Mouse (Mus musculus) 3134 (cell line): Measurements from ENCODE around the gene Rbks.
A peak's percentile ranks its signal among the peaks of the same experiment; 100 is the strongest.

Experiments
- DNase-seq: peaks from one replicate; pipeline ENCODE4 v3.0.0-alpha.2; 2011; ENCODE audit warnings: low spot score; ENCODE audit not compliant: insufficient read length; ENCODE audit errors: extremely low read depth

Rbks gene

GRCm38 (mm10) chr5:31627562-31628526 is 69.6 kb downstream of the Rbks start:
- no peak for DNase-seq

DNA sequence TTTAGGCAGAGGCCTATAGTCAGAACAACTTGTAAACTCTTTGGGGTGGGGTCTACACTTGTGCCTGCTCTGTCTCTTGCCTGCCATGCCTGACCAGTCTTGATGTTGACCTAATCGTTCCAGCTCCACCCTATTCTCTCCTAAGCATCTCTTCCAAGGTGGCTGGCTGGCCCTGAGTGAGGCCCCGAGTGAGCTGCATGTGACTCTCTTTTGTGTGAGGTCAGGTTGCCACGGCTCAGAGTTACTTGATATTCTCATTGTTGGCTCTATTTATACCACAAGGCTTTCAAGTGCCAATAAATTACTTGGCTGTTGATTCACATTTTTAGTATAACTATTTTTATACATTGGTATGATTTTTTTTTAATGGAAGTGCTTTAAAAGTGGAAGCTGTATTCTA is 70.3 kb downstream of the Rbks start:
- DNase-seq, result peak; percentile 51

- DNase-seq, result peak; percentile 58
Observed at GRCm38 (mm10) chr5:31620326-31620725, 77.1 kb downstream of the Rbks start.

DNA sequence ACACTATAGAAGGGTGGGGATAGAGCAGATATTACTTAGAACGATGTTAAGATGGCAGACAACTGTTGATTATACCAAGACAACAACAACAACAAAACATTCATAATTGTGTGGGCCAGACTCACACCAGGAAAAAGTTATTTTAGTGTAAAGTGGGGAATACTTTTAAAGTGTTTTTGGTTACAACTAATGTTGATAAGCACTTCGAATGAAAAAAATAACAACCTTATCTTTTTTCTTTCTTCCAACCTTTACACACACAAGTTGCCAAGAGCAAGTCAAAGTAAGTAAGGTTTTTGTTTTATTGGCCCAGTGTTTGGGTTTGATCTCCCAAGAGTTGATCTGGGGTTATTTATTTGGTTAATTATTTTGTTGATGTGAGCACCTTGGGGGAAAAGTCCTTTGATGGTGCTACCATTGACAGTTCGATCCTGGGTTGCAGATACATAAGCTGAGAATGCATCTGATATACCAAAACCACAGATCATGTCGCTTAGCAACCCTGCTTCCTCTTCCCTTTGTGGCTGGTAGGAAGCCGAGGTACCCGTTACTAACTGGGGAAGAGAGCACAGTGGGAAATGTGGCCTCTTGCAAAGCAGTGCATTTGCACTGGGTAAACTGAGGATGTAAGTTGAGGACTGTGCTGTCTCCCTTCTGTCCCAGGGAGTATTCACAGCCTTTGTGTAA is 82.9 kb downstream of the Rbks start:
- DNase-seq, result no peak

- DNase-seq, result peak; percentile 83
Observed at GRCm38 (mm10) chr5:31613852-31614286, 83.6 kb downstream of the Rbks start.

DNA sequence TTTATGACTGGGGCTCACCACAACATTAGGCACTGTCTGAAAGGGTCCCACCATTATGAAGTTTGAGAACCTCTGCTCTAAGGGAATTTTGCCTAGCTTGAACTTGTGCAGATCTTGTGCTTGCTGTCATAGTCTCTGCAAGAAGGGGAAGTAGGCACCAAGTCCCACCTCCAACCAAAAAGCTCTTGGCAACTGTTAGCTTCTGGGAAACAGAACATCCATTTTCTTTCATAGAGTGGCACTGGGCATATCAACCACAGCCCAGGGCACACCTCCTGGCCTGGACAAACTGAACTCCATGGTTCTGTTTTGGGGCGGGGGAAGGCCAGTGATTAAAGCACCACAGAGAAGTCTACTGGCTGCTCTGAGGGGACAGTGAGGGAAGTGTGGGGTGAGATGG is 86.2 kb downstream of the Rbks start:
- no peak for DNase-seq

DNA sequence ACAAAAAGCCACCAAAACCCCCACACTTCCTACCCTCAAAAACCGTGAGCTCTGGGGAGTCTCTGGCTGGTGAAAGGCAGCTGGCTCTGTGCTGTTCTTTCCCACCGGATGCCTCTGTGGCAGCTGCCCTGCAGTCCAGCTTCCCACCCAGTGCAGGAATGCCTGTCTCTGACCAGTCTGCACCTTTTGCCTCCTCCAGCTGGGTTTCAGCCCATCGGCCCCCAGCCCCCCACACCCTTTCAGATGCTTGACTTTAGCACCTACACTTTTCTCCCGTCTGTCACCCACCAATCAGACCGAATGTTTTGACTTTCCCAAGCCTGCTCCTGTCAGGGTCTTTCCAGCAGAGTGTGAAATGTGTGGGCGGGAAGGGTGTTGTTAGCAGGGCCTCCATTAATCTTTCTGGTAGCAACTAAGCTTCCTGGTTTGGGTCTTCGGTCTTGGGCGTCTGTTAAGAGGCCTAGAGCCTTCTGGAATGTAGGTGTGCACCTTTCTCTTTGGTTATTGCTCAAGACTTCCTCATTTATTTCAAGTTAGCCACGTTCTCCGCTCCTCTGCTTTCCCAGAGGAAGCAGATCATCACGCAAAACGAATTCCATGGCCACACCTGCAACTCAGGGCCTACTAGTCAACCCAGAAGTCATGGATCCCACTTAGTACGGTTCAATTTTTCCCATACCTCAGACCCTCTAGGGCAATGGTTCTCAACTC is 86.9 kb downstream of the Rbks start:
- no peak for DNase-seq

- peak; percentile 92 for DNase-seq
Observed at GRCm38 (mm10) chr5:31606151-31606550, 91.3 kb downstream of the Rbks start.

GRCm38 (mm10) chr5:31603766-31604165 is 93.7 kb downstream of the Rbks start:
- no peak for DNase-seq

- peak; percentile 85 for DNase-seq
Observed at GRCm38 (mm10) chr5:31602377-31602776, 95.0 kb downstream of the Rbks start.

DNA sequence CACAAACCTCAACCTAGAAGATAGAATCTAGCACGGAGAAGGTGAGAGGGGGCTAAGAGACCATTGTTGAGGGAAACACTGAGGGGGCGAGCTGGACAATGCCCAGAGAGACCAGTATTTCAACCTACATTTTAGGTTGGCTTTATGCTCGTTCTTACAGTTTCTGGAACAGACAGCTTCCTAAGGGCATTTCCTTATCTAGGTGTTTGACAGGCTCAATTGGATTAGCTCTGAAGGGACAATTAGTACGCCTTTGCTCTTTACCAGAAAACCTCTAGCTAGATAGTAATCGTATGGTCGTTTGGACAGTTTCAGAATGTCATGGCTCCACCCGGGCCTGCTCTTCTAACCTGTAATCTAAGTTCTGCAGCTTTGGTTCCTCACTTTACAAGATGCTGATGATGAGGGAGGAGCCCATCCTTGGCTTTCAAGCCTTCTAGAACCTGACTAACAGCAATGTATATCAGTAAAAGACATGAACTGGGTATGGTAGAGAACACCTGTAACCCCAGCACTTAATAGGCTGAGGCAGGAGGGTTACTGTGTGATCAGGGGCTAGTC is 96.2 kb downstream of the Rbks start:
- DNase-seq, result no peak

- DNase-seq, result peak; percentile 35
Observed at GRCm38 (mm10) chr5:31599161-31599560, 98.3 kb downstream of the Rbks start.

- peak; percentile 44 for DNase-seq
Observed at GRCm38 (mm10) chr5:31598579-31598978, 98.8 kb downstream of the Rbks start.

DNA sequence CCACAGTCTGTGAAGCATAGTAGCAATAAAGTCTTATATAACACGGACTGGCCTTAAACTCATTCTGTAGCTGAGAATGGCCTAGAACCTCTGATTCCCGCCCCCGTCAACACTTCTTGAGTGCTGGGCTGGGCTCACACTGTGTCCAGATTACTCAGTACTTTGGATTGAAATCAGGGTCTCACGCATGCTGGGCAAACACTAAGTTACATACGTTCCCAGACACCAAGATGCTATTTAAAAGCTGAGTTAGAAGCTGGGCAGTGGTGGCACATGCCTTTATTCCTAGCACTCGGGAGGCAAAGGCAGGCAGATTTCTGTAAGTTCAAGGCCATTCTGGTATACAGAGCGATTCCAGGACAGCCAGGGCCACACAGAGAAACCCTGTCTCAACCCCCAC is 99.3 kb downstream of the Rbks start:
- DNase-seq, result no peak

DNA sequence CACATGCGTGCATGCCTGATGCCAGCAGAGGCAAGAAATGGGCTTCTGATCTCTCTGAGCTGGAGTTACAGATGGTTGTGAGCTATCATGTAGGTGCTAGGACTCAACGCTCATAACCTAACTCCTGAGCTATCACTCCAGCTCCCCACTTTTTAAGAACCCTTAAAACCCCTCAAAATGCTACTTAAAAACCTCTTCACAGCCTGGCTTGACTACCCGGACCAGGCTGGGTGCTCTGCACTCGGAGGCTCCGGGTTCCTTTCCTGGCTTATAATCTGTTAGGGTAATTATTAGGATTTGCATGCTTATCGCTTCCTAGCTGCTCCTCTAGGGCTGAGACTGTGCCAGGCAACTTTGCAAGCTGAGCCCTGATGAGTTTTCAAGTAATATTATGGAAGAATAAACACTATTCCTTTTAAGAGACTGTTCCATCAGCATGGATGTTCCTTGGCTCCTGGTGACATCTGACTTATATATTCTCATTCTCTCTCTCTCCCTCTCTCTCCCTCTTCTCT is 99.9 kb downstream of the Rbks start:
- DNase-seq, result no peak

GRCm38 (mm10) chr5:31596481-31597429 is 100.7 kb downstream of the Rbks start, which contains the start of gene Mrpl33:
Gene Mrpl33, plus strand, starts transcription at chr5:31596935.
- DNase-seq, result no peak

DNA sequence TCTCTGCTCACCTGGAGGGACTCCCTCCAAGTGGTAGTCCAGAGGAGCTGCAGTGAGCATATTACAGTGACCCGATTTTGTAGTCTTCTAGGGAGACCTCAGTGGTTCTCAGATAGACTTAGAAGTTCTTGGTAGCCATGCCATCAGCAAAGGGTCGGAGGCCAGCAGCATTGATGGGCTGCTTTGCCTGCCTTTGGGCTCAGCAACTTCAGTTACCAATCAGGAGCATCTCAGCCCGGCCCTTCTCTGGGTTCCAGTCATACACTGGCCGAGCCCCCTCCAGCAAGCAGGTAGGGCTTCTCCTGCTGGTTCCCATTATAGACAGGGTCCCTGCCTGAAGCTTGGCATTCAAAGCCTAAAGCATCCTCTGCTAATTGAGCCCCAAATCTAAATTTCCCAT is 101.6 kb downstream of the Rbks start:
- no peak for DNase-seq

DNA sequence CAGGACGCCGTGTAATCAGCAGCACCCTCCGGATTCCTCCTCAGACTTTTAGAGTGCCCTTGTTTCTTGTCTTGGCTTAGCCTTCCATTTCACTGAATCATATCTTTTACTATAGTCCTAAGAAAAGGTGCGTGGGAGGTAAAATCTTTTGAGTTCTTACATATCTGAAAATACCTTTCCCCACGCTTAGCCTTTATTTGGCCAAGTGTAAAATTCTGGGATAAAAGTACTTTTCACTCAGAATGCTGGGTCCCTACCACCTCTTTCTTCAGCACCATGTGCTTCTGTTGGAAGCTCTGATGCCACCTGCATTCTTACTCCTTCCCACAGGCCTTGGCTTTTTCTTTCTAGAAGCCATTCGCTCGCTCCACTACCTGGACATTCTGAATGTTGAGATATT is 106.3 kb downstream of the Rbks start:
- DNase-seq, result no peak

GRCm38 (mm10) chr5:31589711-31590319 is 107.6 kb downstream of the Rbks start:
- DNase-seq, result no peak
